Mouse (Mus musculus): ENCODE results near the gene BC028528. TPM values are rescaled to one million over a fixed set of nuclear protein-coding genes. Genes with fewer than 3 reads are reported as not detected.
A peak's percentile ranks its signal among the peaks of the same experiment; 100 is the strongest.

BC028528 gene
- polyA plus RNA-seq (2014; fragmentation: Nextera tagmentation; extraction: Ambion mirVana): 10.8 and 14.6 TPM in 2 replicates

DNA sequence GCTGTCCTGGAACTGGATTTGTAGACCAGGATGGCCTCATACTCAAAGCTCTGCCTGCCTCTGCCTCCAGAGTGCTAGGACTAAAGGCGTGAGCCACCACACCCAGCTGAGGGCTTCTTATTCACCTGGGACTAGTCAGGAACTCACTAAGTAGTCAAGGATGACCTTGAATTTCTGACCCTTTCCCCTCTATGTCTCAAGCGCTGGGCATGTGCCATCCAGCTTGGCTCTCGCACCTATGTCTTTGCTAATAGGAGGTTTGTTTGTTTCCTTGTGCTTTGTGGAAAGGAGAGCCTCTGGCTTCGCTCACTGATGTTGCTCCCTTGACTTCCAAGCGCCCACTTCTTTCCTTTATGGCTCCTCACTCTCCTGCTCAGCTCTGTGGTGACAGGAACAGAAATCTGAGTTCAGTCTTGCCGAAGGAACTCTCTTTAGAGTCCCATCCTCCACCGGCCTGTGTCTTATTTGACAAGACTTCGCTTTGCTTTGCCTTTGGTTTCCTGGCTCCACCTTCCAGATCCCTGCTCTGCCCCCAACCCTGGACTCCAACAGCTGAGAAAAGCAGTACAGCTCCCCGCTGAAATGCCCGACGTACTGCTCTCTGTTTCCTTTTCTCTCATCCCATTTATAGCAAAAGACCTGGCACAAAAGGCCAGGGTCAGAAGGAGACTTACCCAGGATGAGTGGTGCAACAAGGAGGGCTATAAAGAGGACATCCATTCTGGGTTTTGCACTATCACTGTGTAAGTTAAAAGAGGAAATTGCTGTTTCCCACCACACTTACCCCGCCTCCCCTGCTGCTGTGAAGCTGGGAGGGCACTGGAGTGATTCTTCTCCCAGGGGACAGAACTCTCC is at the start of gene BC028528:
TSS of gene BC028528 (minus strand) at position 795 of the 855 bp plus-strand sequence.
- peaks cover 9% of the 10 kb centered on the region for H3K4me1 ChIP-seq (ENCODE audit: control insufficient read depth, insufficient read depth, low read length)
- no peaks in the 10 kb centered on the region for H3K36me3 ChIP-seq (ENCODE audit: control insufficient read depth, insufficient read depth, low read length)
- H3K4me3 ChIP-seq (ENCODE audit: low read depth, low read length): peak within 1 kb of the TSS; percentile 13; the same call in 1 of the 2 replicates
- H3K27me3 ChIP-seq (ENCODE audit: control insufficient read depth, insufficient read depth, low read length): no peaks in the 10 kb centered on the region
- peak within 1 kb of the TSS; percentile 63 for H3K27ac ChIP-seq (ENCODE audit: low read depth, low read length)
- peak within 1 kb of the TSS; percentile 28 for H3K4me2 ChIP-seq (ENCODE audit: low read depth)
- H3K9me3 ChIP-seq (ENCODE audit: control insufficient read depth, low read length): no peaks in the 10 kb centered on the region
- DNase-seq (ENCODE audit: low spot score): peak; percentile 36
- peak within 1 kb of the TSS; percentile 29 for H3K9ac ChIP-seq (ENCODE audit: low read length)
- ATAC-seq (ENCODE audit: insufficient read depth, low FRiP score, low TSS enrichment): no peak
- 16% methylated on average over 12 of the region's 12 CpGs for WGBS

DNA sequence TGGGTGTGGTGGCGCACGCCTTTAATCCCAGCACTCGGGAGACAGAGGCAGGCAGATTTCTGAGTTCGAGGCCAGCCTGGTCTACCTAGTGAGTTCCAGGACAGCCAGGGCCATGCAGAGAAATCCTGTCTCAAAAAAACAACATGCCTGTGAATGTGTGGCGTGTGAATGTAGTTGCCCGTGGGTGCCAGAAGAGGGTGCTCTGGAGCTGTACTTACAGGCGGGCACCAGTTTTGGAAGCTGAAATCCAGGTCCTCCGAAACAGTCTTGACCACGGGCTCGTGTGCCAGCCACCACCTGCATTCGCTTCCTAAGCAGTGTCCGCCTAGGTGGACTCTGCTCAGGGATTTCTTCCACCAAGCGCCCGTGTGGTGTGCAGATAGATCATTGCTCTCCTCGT is 47.0 kb upstream of the BC028528 start:
- Histone ChIP-seq H3K4me2 (ENCODE audit: low read depth) (no peak overlapping the region), H3K36me3 (ENCODE audit: control insufficient read depth, insufficient read depth, low read length) (peaks cover 40% of the 10 kb centered on the region)
- no peak for ATAC-seq (ENCODE audit: insufficient read depth, low FRiP score, low TSS enrichment)

DNA sequence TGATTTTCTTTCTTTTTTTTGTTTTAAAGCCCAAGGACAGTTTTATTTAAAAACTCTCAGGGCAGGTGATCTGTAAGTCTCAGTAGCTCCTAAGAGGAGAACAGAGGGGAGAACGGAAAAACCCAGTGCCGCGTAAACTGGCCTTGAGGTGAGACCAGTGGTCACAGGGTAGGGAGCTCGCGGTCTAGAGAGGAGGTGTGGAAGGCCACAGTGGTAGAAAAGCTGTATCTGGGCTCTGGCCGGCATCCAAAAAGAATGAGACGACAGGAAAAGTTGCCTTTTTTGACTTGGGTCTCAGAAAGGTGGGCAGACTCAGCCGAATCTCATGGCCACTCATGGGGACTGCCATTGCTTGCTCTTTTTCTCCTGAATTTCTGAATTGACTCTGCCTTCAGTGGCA is 46.4 kb upstream of the BC028528 start:
- Histone ChIP-seq H3K36me3 (ENCODE audit: control insufficient read depth, insufficient read depth, low read length) (peaks cover 43% of the 10 kb centered on the region), H3K9me3 (ENCODE audit: control insufficient read depth, low read length) (no peaks in the 10 kb centered on the region), H3K4me1 (ENCODE audit: control insufficient read depth, insufficient read depth, low read length) (no peaks in the 10 kb centered on the region), H3K27me3 (ENCODE audit: control insufficient read depth, insufficient read depth, low read length) (no peaks in the 10 kb centered on the region), H3K27ac (ENCODE audit: low read depth, low read length) (no peak overlapping the region), H3K9ac (ENCODE audit: low read length) (no peak overlapping the region), H3K4me2 (ENCODE audit: low read depth) (no peak overlapping the region), H3K4me3 (ENCODE audit: low read depth, low read length) (no peak overlapping the region)
- ATAC-seq (ENCODE audit: insufficient read depth, low FRiP score, low TSS enrichment): no peak
- no peak for DNase-seq (ENCODE audit: low spot score)
- 98% methylated on average over 8 of the region's 8 CpGs for WGBS

More for the DNA sequence above, 47.0 kb upstream of the BC028528 start:
- WGBS: 95% methylated on average over 15 of the region's 15 CpGs
- Histone ChIP-seq H3K4me3 (ENCODE audit: low read depth, low read length) (no peak overlapping the region), H3K9ac (ENCODE audit: low read length) (no peak overlapping the region), H3K9me3 (ENCODE audit: control insufficient read depth, low read length) (no peaks in the 10 kb centered on the region), H3K4me1 (ENCODE audit: control insufficient read depth, insufficient read depth, low read length) (no peaks in the 10 kb centered on the region), H3K27ac (ENCODE audit: low read depth, low read length) (no peak overlapping the region), H3K27me3 (ENCODE audit: control insufficient read depth, insufficient read depth, low read length) (no peaks in the 10 kb centered on the region)
- no peak for DNase-seq (ENCODE audit: low spot score)

DNA sequence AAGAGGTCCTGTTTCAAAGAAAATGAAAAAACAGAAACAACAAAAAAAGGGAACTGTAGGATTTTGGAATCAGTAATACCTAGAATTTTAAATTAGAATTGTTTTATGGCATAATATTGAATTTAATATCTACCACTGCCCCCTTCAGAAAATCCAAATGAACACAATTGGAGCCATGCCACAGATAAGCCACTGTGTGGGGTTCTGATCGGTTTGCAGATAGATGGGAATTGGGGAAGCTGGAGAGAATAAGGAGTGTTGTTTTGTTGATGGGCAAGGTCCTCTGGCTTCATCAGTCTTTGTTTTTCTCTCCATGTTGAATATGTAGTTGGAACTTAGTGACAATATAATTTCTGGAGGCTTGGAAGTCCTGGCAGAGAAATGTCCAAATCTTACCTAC is 42.6 kb upstream of the BC028528 start:
- H3K27me3 ChIP-seq (ENCODE audit: control insufficient read depth, insufficient read depth, low read length): no peaks in the 10 kb centered on the region
- H3K4me3 ChIP-seq (ENCODE audit: low read depth, low read length): no peak overlapping the region
- DNase-seq (ENCODE audit: low spot score): no peak
- WGBS: 97% methylated on average over 1 of the region's 1 CpGs
- no peak for ATAC-seq (ENCODE audit: insufficient read depth, low FRiP score, low TSS enrichment)
- no peak overlapping the region for H3K27ac ChIP-seq (ENCODE audit: low read depth, low read length)
- H3K36me3 ChIP-seq (ENCODE audit: control insufficient read depth, insufficient read depth, low read length): peaks cover 32% of the 10 kb centered on the region
- no peaks in the 10 kb centered on the region for H3K9me3 ChIP-seq (ENCODE audit: control insufficient read depth, low read length)
- no peak overlapping the region for H3K4me2 ChIP-seq (ENCODE audit: low read depth)
- H3K9ac ChIP-seq (ENCODE audit: low read length): no peak overlapping the region
- H3K4me1 ChIP-seq (ENCODE audit: control insufficient read depth, insufficient read depth, low read length): peaks cover 4% of the 10 kb centered on the region; the same call in 1 of the 2 replicates

DNA sequence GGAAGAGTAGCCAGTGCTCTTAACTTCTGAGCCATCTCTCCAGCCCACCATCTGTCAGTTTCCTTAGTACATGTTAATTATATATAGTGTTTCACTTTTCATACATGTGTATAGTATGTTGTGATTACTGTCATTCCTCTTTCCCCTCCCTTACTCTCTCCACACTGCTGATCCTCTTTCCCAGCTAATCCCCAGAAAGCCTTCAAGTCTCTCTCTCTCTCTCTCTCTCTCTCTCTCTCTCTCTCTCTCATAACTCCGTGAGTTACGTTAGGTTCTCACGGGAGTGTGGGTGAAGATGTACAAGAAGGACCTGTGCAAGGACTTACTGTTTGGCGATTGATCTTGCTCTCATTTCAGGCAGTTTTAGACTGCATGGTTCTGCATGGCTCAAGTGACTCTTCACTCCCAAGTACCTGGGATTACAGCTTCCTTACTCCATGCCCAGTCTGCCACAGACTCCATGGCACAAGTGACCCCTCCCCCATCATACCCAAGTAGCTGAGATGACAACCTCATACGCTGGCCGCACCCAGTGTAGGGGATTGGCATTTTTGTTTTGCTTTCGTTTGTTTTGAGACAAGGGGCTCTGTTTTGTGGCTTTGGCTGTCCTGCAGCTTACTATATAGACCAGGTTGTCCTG is 41.4 kb upstream of the BC028528 start:
- Histone ChIP-seq H3K9me3 (ENCODE audit: control insufficient read depth, low read length) (no peaks in the 10 kb centered on the region), H3K4me3 (ENCODE audit: low read depth, low read length) (no peak overlapping the region), H3K9ac (ENCODE audit: low read length) (no peak overlapping the region), H3K36me3 (ENCODE audit: control insufficient read depth, insufficient read depth, low read length) (peaks cover 22% of the 10 kb centered on the region), H3K4me1 (ENCODE audit: control insufficient read depth, insufficient read depth, low read length) (peaks cover 4% of the 10 kb centered on the region; the same call in 1 of the 2 replicates), H3K27ac (ENCODE audit: low read depth, low read length) (no peak overlapping the region), H3K4me2 (ENCODE audit: low read depth) (no peak overlapping the region), H3K27me3 (ENCODE audit: control insufficient read depth, insufficient read depth, low read length) (no peaks in the 10 kb centered on the region)
- WGBS: 95% methylated on average over 7 of the region's 7 CpGs
- DNase-seq (ENCODE audit: low spot score) (no peak), ATAC-seq (ENCODE audit: insufficient read depth, low FRiP score, low TSS enrichment) (no peak)

DNA sequence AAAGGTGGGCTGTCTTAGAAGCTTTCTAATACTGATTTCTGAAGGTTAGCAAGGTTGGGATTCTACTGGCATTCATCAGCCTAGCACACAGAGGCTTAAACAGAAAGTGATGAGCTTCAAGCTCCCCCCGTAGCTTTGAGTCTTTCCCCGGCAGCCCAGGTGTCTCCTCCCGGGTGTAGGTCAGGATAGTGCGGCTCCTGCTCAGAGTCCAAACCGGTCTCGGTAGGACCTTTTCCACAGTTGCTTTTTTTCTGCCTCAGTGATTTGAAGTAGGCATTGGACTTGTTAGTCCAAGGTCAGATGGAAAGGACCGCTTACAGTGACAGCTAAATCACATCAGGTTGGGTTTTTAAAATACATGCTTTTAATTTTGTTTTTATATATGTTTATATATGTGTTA is 40.8 kb upstream of the BC028528 start:
- no peaks in the 10 kb centered on the region for H3K9me3 ChIP-seq (ENCODE audit: control insufficient read depth, low read length)
- ATAC-seq (ENCODE audit: insufficient read depth, low FRiP score, low TSS enrichment): no peak
- DNase-seq (ENCODE audit: low spot score): no peak
- H3K36me3 ChIP-seq (ENCODE audit: control insufficient read depth, insufficient read depth, low read length): peaks cover 17% of the 10 kb centered on the region
- no peak overlapping the region for H3K4me2 ChIP-seq (ENCODE audit: low read depth)
- H3K27me3 ChIP-seq (ENCODE audit: control insufficient read depth, insufficient read depth, low read length): no peaks in the 10 kb centered on the region
- H3K27ac ChIP-seq (ENCODE audit: low read depth, low read length): no peak overlapping the region
- 91% methylated on average over 7 of the region's 7 CpGs for WGBS
- no peak overlapping the region for H3K9ac ChIP-seq (ENCODE audit: low read length)
- peaks cover 4% of the 10 kb centered on the region; the same call in 1 of the 2 replicates for H3K4me1 ChIP-seq (ENCODE audit: control insufficient read depth, insufficient read depth, low read length)
- H3K4me3 ChIP-seq (ENCODE audit: low read depth, low read length): no peak overlapping the region

DNA sequence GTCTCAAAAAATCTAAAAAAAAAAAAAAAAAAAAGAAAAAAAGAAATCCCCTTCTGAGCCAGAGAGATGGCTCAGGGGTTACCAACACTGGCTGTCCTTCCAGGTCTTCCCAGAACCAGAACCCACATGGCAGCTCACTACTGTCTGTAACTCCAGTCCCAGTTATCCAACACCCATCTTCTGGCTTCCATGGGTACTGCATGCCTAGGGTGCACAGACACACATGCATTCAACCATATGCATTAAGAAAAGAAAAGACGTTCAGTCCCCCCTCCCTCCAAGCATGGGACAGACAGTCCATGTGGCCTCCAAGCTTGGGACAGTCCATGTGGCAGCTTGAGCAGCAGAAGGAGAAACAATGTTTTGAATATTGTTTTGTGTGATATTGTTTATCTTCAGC is 40.4 kb upstream of the BC028528 start:
- 48% methylated on average over 1 of the region's 1 CpGs for WGBS
- H3K4me2 ChIP-seq (ENCODE audit: low read depth): no peak overlapping the region
- H3K9me3 ChIP-seq (ENCODE audit: control insufficient read depth, low read length): no peaks in the 10 kb centered on the region
- H3K4me3 ChIP-seq (ENCODE audit: low read depth, low read length): no peak overlapping the region
- ATAC-seq (ENCODE audit: insufficient read depth, low FRiP score, low TSS enrichment) (no peak), DNase-seq (ENCODE audit: low spot score) (no peak)
- H3K27ac ChIP-seq (ENCODE audit: low read depth, low read length): no peak overlapping the region
- peaks cover 4% of the 10 kb centered on the region; the same call in 1 of the 2 replicates for H3K4me1 ChIP-seq (ENCODE audit: control insufficient read depth, insufficient read depth, low read length)
- no peaks in the 10 kb centered on the region for H3K27me3 ChIP-seq (ENCODE audit: control insufficient read depth, insufficient read depth, low read length)
- H3K36me3 ChIP-seq (ENCODE audit: control insufficient read depth, insufficient read depth, low read length): peaks cover 14% of the 10 kb centered on the region
- H3K9ac ChIP-seq (ENCODE audit: low read length): no peak overlapping the region

DNA sequence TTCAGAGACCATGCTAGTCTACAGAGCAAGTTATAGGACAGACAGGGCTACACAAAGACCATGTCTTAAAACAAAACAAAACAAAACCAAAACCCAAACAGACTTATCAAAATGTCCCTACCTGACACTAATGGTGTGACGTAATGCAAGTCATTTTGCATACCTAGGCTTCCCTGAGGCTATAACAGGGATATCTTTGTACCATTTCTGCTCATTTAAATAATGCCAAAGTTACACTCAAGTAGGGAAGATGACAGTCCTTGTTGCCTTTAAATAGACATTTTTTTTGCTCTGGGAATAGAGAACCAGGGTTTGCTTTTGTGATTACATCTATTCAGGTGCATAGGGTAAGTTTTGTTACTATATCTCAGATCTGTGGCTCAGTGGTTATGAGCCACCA is 39.7 kb upstream of the BC028528 start:
- H3K36me3 ChIP-seq (ENCODE audit: control insufficient read depth, insufficient read depth, low read length): peaks cover 10% of the 10 kb centered on the region
- ATAC-seq (ENCODE audit: insufficient read depth, low FRiP score, low TSS enrichment) (no peak), DNase-seq (ENCODE audit: low spot score) (no peak)
- no peak overlapping the region for H3K4me3 ChIP-seq (ENCODE audit: low read depth, low read length)
- H3K4me1 ChIP-seq (ENCODE audit: control insufficient read depth, insufficient read depth, low read length): peaks cover 4% of the 10 kb centered on the region; the same call in 1 of the 2 replicates
- H3K9me3 ChIP-seq (ENCODE audit: control insufficient read depth, low read length): no peaks in the 10 kb centered on the region
- H3K4me2 ChIP-seq (ENCODE audit: low read depth): peak overlapping the region; percentile 70; the same call in 1 of the 2 replicates
- H3K27ac ChIP-seq (ENCODE audit: low read depth, low read length): no peak overlapping the region
- 100% methylated on average over 1 of the region's 1 CpGs for WGBS
- no peak overlapping the region for H3K9ac ChIP-seq (ENCODE audit: low read length)
- H3K27me3 ChIP-seq (ENCODE audit: control insufficient read depth, insufficient read depth, low read length): no peaks in the 10 kb centered on the region
